Mouse (Mus musculus) stomach, postnatal 0 days (tissue): Measurements from ENCODE around the gene Rabgap1l.

ENCODE experiments used
- CTCF ChIP-seq: IDR thresholded peaks from 2 replicates; pipeline ENCODE4 v1.5.1; 2016; ENCODE audit warnings: antibody characterized with exemption, low read depth, mild to moderate bottlenecking, moderate library complexity
- EP300 ChIP-seq: optimal IDR thresholded peaks from 2 replicates; pipeline ENCODE3; 2016; ENCODE audit warnings: antibody characterized with exemption

DNA sequence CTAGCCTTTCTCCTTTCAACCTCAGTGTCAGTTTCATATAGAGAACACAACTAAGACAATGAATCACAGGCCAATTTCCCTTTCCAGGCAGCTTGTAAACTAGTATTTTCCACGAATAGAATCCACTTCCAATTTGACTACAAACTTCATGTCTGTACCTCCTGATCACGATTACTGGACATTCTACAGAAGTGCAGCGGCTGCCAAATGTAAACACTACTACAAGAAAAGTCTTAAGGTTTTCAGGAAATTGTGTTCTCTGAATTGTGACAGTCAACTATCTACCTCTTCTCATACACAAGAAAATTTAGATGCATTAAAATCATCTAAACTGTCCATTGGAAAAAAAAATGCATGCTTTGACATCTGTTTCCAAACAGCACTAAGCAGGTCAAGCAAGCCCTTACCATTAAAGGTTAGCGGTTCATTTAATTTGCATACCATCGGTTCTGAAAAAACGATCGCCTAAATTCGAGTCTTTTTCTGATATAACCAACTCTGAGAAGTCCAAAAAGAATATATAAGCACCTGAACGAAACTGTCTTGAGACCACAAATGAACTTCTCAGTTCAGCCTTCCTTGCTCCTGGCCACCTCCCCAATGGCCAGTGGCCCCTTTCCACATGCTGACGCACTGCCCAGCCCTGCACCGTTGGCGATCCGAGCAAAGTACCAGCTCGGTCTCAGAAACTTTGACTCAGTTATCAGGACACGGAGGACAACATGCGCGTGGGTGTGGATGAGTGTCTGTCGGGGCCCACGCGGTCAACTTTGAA lies 1.4 kb downstream of the Rabgap1l start:
- no peak for TF ChIP-seq EP300
- TF ChIP-seq CTCF: no peak
